8 mouse cellular contexts compared by ENCODE assay signal in the genomic region with DNA sequence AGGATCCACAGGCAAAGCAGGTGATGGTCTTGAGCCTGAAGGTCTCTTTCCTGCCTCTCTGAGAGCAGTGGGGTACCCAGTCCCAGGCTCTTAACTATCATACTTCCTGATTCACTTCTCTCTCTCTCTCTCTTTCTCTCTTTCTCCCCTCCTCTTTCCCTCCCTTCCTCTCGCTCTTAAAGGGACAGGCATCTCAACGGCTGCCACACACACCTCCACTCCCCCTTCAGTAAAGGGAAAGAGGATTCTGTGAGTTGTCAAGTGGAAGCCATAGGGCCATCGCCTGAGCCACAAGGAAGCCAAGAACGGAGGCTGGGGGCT. TPM values are rescaled to one million over a fixed set of nuclear protein-coding genes. Genes with fewer than 3 reads are reported as not detected.
DNase-seq lines count a peak whose midpoint lies in the region; ATAC-seq and TF ChIP-seq lines count a peak whose summit lies in the region.

A gene (minus strand): TSS at position 151 of the 321 bp plus-strand sequence.

- H3K36me3 ChIP-seq in lung, postnatal 0 days (ENCODE audit: insufficient read depth, low read length): no peaks in the 10 kb centered on the region
- no peaks in the 10 kb centered on the region for H3K36me3 ChIP-seq in stomach, embryonic 15.5 days

- H3K27me3 ChIP-seq in lung, postnatal 0 days (replicated peaks; ENCODE audit: insufficient read depth, low read length): no peaks in the 10 kb centered on the region
- H3K27me3 ChIP-seq in stomach, embryonic 15.5 days (replicated peaks): no peaks in the 10 kb centered on the region

- H3K27ac ChIP-seq in lung, postnatal 0 days (ENCODE audit: low read length): no peak within 1 kb of the TSS
- H3K27ac ChIP-seq in stomach, embryonic 15.5 days: peak within 1 kb of the TSS; percentile 61

- DNase-seq in adrenal gland, adult 18-20 months (ENCODE audit: low spot score in 2 of 2): no peak
- DNase-seq in adrenal gland, adult (ENCODE audit: inconsistent age in 2 of 2, low spot score in 1 of 2): no peak
- DNase-seq in lung, postnatal 0 days (ENCODE audit: low spot score): peak; percentile 37
- no peak for DNase-seq in lung, adult 18-20 months
- DNase-seq in large intestine, adult 2 months (ENCODE audit: low read depth, low spot score): peak; percentile 24
- DNase-seq in right cerebral cortex, postnatal 36 days (ENCODE audit: low spot score in 2 of 2): no peak

- H3K9ac ChIP-seq in lung, postnatal 0 days (replicated peaks; ENCODE audit: low read depth): peak within 1 kb of the TSS; percentile 19; the same call in 1 of the 2 replicates
- 0 out of 2 replicates have a peak within 1 kb of the TSS, but pooled peaks have one; percentile 16 for H3K9ac ChIP-seq in stomach, embryonic 15.5 days

- no peak for TF ChIP-seq CTCF in lung, postnatal 0 days (IDR thresholded peaks at IDR 0.05)

- H3K4me2 ChIP-seq in lung, postnatal 0 days (replicated peaks; ENCODE audit: low read depth, low read length): peak within 1 kb of the TSS; percentile 49
- peak within 1 kb of the TSS; percentile 60 for H3K4me2 ChIP-seq in stomach, embryonic 15.5 days

- ATAC-seq in lung, postnatal 0 days: no peak
- ATAC-seq in stomach, embryonic 15.5 days (ENCODE audit: insufficient read depth, low FRiP score, low read depth): no peak
- no peak for ATAC-seq in monocyte, adult 5-6 weeks (replicated peaks; ENCODE audit: insufficient number of reproducible peaks, low FRiP score, low TSS enrichment, poor library complexity, severe bottlenecking)

- no peak for TF ChIP-seq EP300 in lung, postnatal 0 days (IDR thresholded peaks at IDR 0.05)

- H3K9me3 ChIP-seq in lung, postnatal 0 days (ENCODE audit: low read length): no peaks in the 10 kb centered on the region
- no peaks in the 10 kb centered on the region for H3K9me3 ChIP-seq in stomach, embryonic 15.5 days

- H3K4me1 ChIP-seq in lung, postnatal 0 days (ENCODE audit: insufficient read depth, low read depth, low read length): peaks cover 6% of the 10 kb centered on the region; the same call in 1 of the 2 replicates
- peaks cover 15% of the 10 kb centered on the region for H3K4me1 ChIP-seq in stomach, embryonic 15.5 days

- 22% methylated on average over 4 of the region's 4 CpGs for whole genome bisulfite sequencing in lung, postnatal 0 days
- WGBS in large intestine, adult 2 months: 5% methylated on average over 4 of the region's 4 CpGs
- 15% methylated on average over 4 of the region's 4 CpGs for WGBS in stomach, embryonic 15.5 days

- peak within 1 kb of the TSS; percentile 32 for H3K4me3 ChIP-seq in lung, postnatal 0 days (ENCODE audit: low read depth, low read length)
- H3K4me3 ChIP-seq in stomach, embryonic 15.5 days (replicated peaks): peak within 1 kb of the TSS; percentile 41

RNA-seq across cellular contexts. Expression of the gene that starts here (rescaled TPM):
- total RNA-seq in adrenal gland, adult 18-20 months (2021): 10 to 100 TPM; 11.9 to 16.1 TPM
- polyA plus RNA-seq in lung, postnatal 0 days (2015; fragmentation: Nextera tagmentation; extraction: Ambion mirVana): 2.9 and 4.1 TPM in 2 replicates
- 48.6 and 61.4 TPM in 2 replicates for polyA plus RNA-seq in large intestine, adult 2 months (2012; rRNA removed)
- 6.4 and 7.1 TPM in 2 replicates for polyA plus RNA-seq in stomach, embryonic 15.5 days (2015; fragmentation: Nextera tagmentation; extraction: Ambion mirVana)
- total RNA-seq in monocyte, adult 5-6 weeks (2017): 8.7 to 31.8 TPM (median 21.0 TPM) in 3 replicates

Comparison
In these comparisons a context has a peak if more than half of its experiments do, and no peak if none do; other contexts are left out.
1. DNase-seq: peak in lung, postnatal 0 days (single experiment) and large intestine, adult 2 months (single experiment); none in adrenal gland, adult 18-20 months (0 of 2), adrenal gland, adult (0 of 2), lung, adult 18-20 months (0 of 2) and right cerebral cortex, postnatal 36 days (0 of 2).